Mouse (Mus musculus): ENCODE data around the gene Tas2r107.
"Not testable (repeated sequence)": the region's sequence is repeated elsewhere in the genome, so short reads cannot be mapped to it uniquely, and the experiment has no call there.

The Tas2r107 gene

DNA sequence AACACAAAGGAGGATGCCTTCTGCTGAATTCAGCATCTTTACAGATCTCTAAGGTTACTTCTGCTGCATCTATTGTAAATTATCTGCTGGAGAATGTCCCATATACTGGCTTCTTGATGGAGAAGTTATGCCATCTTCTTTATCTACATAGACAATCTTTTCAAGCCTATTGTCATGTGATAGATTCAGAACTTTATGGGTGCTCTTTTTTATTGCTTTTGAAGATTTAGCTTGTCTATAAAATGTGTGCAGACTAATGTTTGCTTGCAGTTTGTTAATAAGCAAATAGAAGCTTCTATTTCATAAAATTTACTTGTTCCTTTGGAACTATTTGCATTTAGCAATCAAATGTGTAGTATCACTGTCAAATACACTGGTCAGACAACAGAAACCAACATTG is at the start of gene Tas2r107:
Gene Tas2r107 (minus strand): TSS at position 101 of the 400 bp plus-strand sequence.
- DNase-seq (ENCODE audit: extremely low read depth, insufficient read length, low spot score): no peak

DNA sequence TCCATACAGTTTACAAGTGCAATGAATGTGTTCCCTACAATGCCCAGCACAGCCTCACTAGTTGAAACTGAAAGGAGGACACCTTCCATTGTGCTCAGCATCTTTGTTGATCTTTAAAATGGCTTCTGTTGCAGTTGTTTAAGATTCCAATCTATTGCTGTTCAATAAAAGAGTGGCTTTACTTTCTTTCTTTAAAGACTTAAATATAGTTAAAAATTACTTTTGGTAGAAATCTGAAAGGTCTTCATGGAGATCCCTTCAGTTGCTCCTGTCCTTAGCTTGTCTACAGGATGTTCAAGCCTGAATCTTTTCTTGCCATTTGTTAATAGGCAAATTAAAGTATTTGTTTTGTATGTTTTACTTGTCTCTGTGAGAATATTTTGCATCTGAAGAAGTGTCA is 30.0 kb upstream of the Tas2r107 start, which contains the start of gene Tas2r114:
Gene Tas2r114 (minus strand): TSS at position 101 of the 400 bp plus-strand sequence.
- DNase-seq (ENCODE audit: extremely low read depth, insufficient read length, low spot score): no peak

DNA sequence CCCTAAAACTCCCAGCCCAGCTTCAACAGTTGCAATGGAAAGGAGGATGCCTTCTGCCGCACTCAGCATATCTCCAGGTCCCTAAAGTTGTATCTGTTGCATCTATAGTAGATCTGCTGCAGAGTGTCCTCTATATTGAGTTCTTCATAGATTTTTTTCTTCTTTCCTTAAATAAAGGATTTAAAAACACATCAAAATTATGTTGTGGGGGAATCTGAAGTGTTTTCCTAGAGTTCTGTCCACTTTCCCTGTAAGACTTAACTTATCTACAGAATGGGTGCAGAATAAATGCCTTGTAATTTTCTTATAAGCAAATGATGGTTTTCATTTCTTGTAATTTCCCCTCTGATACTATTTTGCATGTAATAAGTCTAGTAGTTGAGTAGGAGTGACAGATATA is 27.4 kb upstream of the Tas2r107 start, which contains the start of gene Tas2r105:
Gene Tas2r105 (minus strand): TSS at position 101 of the 400 bp plus-strand sequence.
- DNase-seq (ENCODE audit: extremely low read depth, insufficient read length, low spot score): no peak

DNA sequence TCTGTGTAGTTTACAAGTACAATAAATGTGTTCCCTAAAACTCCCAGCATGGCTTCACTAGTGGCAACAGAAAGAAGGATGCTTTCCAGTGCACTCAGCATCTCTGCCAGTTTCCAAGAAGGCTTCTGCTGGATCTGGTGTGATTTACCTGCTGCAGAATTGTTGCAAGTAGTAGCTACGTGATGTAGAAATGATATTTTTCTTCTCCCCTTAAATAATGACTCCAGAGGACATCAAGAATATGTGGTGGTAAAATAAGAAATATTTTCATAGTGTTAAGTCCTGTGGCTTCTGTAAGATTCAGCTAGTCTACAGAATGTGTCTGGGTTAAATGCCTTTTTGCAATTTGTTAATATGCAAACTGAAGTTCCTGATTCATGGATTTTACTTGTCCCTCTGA is 25.7 kb upstream of the Tas2r107 start, which contains the start of gene Tas2r104:
Gene Tas2r104 (minus strand): TSS at position 101 of the 400 bp plus-strand sequence.
- DNase-seq (ENCODE audit: extremely low read depth, insufficient read length, low spot score): no peak

DNA sequence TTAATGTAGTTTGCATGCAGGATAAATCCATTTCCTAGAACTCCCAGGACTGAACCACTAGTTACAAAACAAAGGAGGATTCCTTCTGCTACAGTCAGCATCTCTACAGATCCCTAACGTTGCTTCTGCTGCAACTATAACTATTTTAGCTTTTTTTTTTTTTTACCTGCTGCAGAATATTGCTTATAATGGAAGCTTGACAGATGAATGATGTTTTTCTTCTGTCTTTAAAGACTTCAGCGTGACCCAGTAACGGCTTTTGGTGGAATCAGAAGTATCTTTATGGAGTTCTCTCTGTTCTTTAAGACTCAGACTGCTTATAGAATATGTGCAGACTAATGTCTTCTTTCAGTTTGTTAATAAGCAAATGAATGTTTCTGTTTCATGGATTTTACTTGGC is 18.8 kb upstream of the Tas2r107 start, which contains the start of gene Tas2r106:
Gene Tas2r106 (minus strand): TSS at position 101 of the 400 bp plus-strand sequence.
- DNase-seq (ENCODE audit: extremely low read depth, insufficient read length, low spot score): no peak

DNA sequence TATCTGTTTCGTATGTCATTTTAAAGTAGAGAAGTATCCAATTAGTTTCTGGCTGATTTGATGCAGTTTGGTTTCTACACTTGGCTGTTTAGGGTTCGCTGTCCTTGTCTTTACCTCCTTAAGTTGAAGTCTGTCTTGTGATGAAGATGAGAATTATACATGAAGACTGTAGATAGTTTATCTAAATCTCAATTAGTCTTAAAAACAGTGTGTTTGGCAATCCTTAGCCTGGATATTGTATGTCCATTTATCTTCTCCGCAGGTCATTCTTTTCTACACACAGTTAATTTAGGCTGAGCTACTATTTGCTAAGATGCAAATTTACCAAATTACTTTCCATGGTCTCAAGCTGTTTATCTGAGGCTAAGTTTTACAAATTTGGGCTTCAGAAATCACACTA is 29.1 kb downstream of the Tas2r107 start, which contains the start of gene Tas2r130:
Gene Tas2r130 (minus strand): TSS at position 101 of the 400 bp plus-strand sequence.
- no peak for DNase-seq (ENCODE audit: extremely low read depth, insufficient read length, low spot score)

DNA sequence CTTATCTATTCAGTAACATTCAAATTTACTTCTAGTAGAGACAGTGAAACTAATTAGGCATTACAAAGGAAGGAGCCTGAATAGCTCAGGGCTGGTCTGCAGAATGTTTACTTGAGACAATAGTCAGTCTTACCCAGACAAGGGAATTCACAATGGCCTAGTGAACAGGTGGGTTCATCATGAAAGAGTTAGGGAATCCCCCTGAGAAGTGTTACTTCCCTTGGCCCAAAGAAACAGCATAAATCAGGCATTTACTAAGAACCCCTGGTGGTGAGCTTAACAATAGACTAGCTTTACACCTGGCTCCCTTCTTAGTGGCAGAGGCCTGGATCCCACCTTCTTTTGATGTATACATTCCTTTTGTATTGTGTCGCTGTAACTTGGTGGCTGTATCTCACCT is 50.0 kb downstream of the Tas2r107 start:
- not testable (repeated sequence) for DNase-seq (ENCODE audit: extremely low read depth, insufficient read length, low spot score)

Measured in 3134 (cell line).